Mouse (Mus musculus): ENCODE results near the gene Ggcx.

The Ggcx gene

GRCm38 (mm10) chr6:72414076-72414756 is at the start of gene Ggcx:
Gene Ggcx, plus strand, starts transcription at chr6:72414308.
- peak; percentile 97 for DNase-seq

- DNase-seq, result no peak
These were observed 49.1 kb upstream of the Ggcx start for GRCm38 (mm10) chr6:72364985-72365384.

- no peak for DNase-seq
These were observed 47.8 kb upstream of the Ggcx start for GRCm38 (mm10) chr6:72366304-72366703.

GRCm38 (mm10) chr6:72366844-72367443 is 47.2 kb upstream of the Ggcx start, which contains the start of gene Rnf181:
Gene Rnf181, minus strand, starts transcription at chr6:72366956.
- DNase-seq, result no peak

- no peak for DNase-seq
These were observed 46.6 kb upstream of the Ggcx start for GRCm38 (mm10) chr6:72367460-72367974.

- DNase-seq, result peak; percentile 32
These were observed 44.6 kb upstream of the Ggcx start for GRCm38 (mm10) chr6:72369557-72369956.

- no peak for DNase-seq
These were observed 44.0 kb upstream of the Ggcx start for GRCm38 (mm10) chr6:72370091-72370490.

GRCm38 (mm10) chr6:72371147-72371546 is 43.0 kb upstream of the Ggcx start:
- peak; percentile 30 for DNase-seq

GRCm38 (mm10) chr6:72371571-72371970 is 42.5 kb upstream of the Ggcx start:
- no peak for DNase-seq

- no peak for DNase-seq
These were observed 40.9 kb upstream of the Ggcx start for GRCm38 (mm10) chr6:72373184-72373583.

GRCm38 (mm10) chr6:72374206-72374605 is 39.9 kb upstream of the Ggcx start:
- no peak for DNase-seq

GRCm38 (mm10) chr6:72374820-72375563 is 39.1 kb upstream of the Ggcx start:
- DNase-seq, result no peak

GRCm38 (mm10) chr6:72378510-72379234 is 35.4 kb upstream of the Ggcx start:
- no peak for DNase-seq

- DNase-seq, result no peak
These were observed 34.6 kb upstream of the Ggcx start for GRCm38 (mm10) chr6:72379377-72380130.

- peak; percentile 70 for DNase-seq
These were observed 33.9 kb upstream of the Ggcx start, which contains the start of gene Vamp5 for GRCm38 (mm10) chr6:72380131-72380770. Gene Vamp5, minus strand, starts transcription at chr6:72380468.

GRCm38 (mm10) chr6:72382494-72382893 is 31.6 kb upstream of the Ggcx start:
- DNase-seq, result no peak

GRCm38 (mm10) chr6:72383142-72383820 is 30.8 kb upstream of the Ggcx start:
- no peak for DNase-seq

- DNase-seq, result no peak
These were observed 30.2 kb upstream of the Ggcx start for GRCm38 (mm10) chr6:72383952-72384351.

- no peak for DNase-seq
These were observed 28.9 kb upstream of the Ggcx start for GRCm38 (mm10) chr6:72385258-72385657.

GRCm38 (mm10) chr6:72386561-72386960 is 27.5 kb upstream of the Ggcx start:
- no peak for DNase-seq

- no peak for DNase-seq
These were observed 26.3 kb upstream of the Ggcx start for GRCm38 (mm10) chr6:72387816-72388215.

All from retina, postnatal 1 day (tissue).